Mouse (Mus musculus): ENCODE data around the gene Mfsd11.

DNA sequence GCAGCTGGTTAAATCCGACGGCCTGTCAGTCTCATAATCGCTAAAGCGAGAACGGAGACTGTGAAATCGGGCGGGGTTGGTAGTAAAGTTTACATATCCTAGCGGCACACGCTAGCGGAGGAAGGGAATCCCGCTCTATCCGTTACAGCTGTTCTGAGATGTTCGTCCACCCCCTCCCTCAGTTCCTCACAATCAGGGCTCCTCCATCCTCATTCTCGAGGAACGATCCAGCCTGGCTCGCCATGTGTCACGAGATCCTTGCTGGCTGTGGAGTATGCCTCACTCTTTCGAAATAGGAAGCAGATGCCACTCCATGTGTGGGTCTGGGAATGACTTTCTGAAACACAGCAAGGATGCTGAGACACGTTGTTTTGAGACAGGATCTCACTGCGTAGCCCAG is 21.7 kb downstream of the Mfsd11 start:
- TF ChIP-seq NELFE (IDR thresholded peaks at IDR 0.05; ENCODE audit: low read depth, low read length) = no peak
- no peak for TF ChIP-seq RAD21 (IDR thresholded peaks at IDR 0.05; ENCODE audit: low read depth, low read length)
- no peak for TF ChIP-seq EP300 (IDR thresholded peaks at IDR 0.05; ENCODE audit: low read depth in 1 of 2, low read length in 2 of 2)
- TF ChIP-seq SIN3A (IDR thresholded peaks at IDR 0.05; ENCODE audit: low read length) = no peak
- TF ChIP-seq JUND (IDR thresholded peaks at IDR 0.05; ENCODE audit: low read depth, low read length) = no peak
- TF ChIP-seq POLR2AphosphoS2 (IDR thresholded peaks at IDR 0.05; ENCODE audit: low read length) = no peak
- TF ChIP-seq MEF2A (IDR thresholded peaks at IDR 0.05; ENCODE audit: extremely low read depth, insufficient replicate concordance, low read depth, low read length, poor library complexity, severe bottlenecking) = no peak
- TF ChIP-seq CTCF (IDR thresholded peaks at IDR 0.05 in 2 of 3, conservative IDR thresholded peaks at IDR 0.05 in 1 of 3; ENCODE audit: control insufficient read depth in 1 of 3, insufficient read depth in 1 of 3, low read depth in 2 of 3, low read length in 3 of 3, poor library complexity in 1 of 3, severe bottlenecking in 1 of 3) = no peak
